Mouse (Mus musculus) induced T-regulatory cell, adult 2 months (primary cell): ENCODE measurements around the gene Zfp944.

Experiments used
- DNase-seq: peaks from one replicate; pipeline ENCODE4 v3.0.0-alpha.2; 2012; ENCODE audit warnings: low read depth

Zfp944 gene

GRCm38 (mm10) chr17:22361101-22361781, at the start of gene Zfp944, which contains the start of gene Zfp758:
TSS of gene Zfp944 (minus strand) at chr17:22361400.
TSS of gene Zfp758 (plus strand) at chr17:22361453.
- DNase-seq, result peak; percentile 76

DNA sequence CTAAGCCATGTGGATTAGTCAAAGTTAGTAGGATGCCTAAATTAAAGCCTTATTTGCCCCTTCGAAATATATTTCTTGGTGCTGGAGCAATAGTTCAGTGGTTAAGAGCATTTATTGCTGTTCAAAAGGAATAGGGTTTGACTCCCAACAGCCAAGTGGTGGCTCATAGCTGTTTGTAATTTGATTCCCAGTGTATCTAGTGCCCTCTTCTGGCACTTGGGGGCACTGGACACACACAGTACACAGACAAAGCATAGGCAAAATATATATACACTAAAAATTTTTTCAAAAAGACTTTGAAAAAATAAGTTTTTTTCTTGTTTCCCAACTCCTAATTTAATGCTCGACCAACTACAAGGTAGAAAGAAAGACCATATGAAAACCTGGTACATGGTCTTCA, 49.6 kb upstream of the Zfp944 start:
- DNase-seq, result peak; percentile 61

DNA sequence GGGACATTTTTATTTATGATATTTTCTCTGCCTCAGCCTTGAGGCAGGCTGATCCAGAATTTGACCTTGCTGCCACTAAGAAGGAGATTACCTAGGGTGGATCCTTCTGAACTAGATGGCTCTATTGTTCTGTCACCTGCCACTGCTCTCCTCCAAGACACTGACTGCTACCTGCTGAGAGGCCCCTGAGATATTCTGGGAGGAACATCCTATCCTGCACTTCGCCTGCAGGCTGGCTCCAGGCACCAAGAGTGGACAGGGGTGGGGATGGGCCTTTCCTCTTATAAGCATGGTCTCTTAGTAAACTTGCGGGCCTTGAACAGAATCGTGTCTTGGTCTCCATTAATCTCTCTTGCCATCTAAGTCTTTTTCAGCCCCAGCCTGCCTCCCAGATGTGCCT, 2.7 kb upstream of the Zfp944 start:
- DNase-seq, result no peak

DNA sequence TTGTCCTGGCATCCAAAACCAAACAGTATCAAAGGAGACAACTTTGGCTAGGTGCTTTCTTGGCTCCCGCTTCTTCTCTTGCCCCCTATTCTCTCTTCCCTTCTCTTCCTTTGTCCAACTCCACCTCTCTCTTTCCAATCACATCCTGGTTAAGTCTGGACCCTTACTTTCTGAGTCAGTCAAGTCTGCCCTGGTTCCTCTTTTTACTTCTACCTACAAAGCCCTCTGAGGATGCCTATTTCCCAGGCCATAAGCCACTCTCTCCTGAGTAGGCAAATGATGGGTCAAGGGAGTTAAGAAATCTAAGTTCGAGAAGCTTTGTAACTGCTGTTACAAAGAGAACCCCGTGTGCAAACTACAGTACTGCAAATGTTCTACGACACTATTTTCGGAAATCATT, 628 bp downstream of the Zfp944 start:
- DNase-seq, result no peak

GRCm38 (mm10) chr17:22352794-22353193, 8.4 kb downstream of the Zfp944 start:
- peak; percentile 72 for DNase-seq

- DNase-seq, result peak; percentile 2
Observed at GRCm38 (mm10) chr17:22315247-22315646, 46.0 kb downstream of the Zfp944 start.

DNA sequence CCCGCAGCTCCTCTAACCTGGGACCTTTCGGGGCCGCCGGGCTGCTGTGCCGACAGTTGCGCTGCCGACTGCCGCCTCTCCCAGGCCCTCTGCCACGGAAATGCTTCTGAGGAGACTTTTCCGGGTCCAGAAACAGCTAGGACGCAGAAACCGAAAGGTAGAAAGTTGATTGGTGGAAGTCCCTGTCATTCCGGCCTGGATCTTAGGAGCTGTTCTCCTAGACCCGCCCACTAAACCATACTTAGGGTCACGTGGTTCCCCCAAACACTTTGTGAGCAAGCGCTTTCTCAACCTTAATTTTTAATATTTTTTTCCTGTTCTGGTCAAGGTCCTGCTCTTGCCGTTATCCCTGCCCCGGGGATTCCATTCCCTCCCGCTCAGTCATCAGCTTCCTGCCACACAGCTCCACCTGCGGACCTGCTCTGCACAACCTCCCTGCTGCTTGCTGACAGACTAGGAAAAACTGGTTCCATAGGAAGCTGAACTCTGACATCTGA, 46.4 kb downstream of the Zfp944 start, which contains the start of gene CT030661.1:
Gene CT030661.1 (minus strand): TSS at position 108 of the 497 bp plus-strand sequence.
- DNase-seq, result peak; percentile 92

DNA sequence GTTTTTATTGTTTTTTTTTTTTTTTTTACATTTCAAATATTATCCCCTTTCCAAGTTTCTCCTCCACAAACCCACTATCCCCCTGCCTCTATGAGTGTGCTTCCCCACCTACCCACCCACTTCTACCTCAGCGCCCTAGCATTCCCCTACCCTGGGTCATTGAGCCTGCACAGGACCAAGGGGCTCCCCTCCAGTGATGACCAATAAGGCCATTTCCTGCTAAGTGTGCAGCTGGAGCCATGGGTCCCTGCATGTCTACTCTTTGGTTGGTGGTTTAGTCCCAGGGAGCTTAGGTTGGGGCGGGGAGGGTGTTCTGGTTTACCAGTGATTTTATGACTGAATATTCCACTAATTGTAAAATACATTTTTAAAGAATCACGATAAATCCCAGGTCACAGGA, 47.0 kb downstream of the Zfp944 start:
- DNase-seq, result peak; percentile 6
